Mouse (Mus musculus): ENCODE measurements around the gene Ppdpf. TPM values are rescaled to one million over a fixed set of nuclear protein-coding genes. Genes with fewer than 3 reads are reported as not detected.

Ppdpf gene
- polyA plus RNA-seq, 1 experiment from 2014 or later = 607 TPM

DNA sequence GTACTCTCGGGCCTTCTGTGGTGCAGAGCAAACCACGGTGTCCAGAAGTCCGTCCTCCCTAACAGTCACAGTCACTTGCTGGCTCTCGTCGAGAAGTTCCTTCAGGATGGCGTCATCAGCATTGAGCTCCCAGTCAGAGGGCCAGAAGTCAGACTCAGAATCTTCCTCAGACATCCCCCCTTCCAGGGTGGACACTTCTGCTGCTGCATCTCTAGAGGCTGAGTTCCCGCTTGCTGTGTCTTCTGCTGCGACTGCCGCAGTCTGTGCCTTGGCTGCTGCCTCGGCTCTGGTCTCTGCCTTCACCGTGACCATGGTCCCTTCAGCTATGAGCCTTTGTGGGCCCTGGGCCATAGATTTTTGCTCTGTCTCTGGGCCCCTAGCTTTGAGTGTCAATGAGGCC lies 47.6 kb downstream of the Ppdpf start:
- Histone ChIP-seq H3K9me3 (replicated peaks; ENCODE audit: control insufficient read depth, low read length) (no peaks in the 10 kb centered on the region), H3K27me3 (replicated peaks; ENCODE audit: control insufficient read depth, insufficient read depth, low read length) (no peaks in the 10 kb centered on the region), H3K4me1 (ENCODE audit: control insufficient read depth, insufficient read depth, low read length) (no peaks in the 10 kb centered on the region), H3K4me2 (ENCODE audit: low read length) (no peak overlapping the region), H3K36me3 (ENCODE audit: control insufficient read depth, insufficient read depth, low read length) (no peaks in the 10 kb centered on the region), H3K27ac (ENCODE audit: low read depth, low read length) (no peak overlapping the region), H3K4me3 (ENCODE audit: low read depth, low read length) (no peak overlapping the region), H3K9ac (ENCODE audit: low read length) (no peak overlapping the region)
- DNase-seq (ENCODE audit: low spot score) (no peak), ATAC-seq (no peak)
- WGBS = 95% methylated on average over 11 of the region's 11 CpGs

DNA sequence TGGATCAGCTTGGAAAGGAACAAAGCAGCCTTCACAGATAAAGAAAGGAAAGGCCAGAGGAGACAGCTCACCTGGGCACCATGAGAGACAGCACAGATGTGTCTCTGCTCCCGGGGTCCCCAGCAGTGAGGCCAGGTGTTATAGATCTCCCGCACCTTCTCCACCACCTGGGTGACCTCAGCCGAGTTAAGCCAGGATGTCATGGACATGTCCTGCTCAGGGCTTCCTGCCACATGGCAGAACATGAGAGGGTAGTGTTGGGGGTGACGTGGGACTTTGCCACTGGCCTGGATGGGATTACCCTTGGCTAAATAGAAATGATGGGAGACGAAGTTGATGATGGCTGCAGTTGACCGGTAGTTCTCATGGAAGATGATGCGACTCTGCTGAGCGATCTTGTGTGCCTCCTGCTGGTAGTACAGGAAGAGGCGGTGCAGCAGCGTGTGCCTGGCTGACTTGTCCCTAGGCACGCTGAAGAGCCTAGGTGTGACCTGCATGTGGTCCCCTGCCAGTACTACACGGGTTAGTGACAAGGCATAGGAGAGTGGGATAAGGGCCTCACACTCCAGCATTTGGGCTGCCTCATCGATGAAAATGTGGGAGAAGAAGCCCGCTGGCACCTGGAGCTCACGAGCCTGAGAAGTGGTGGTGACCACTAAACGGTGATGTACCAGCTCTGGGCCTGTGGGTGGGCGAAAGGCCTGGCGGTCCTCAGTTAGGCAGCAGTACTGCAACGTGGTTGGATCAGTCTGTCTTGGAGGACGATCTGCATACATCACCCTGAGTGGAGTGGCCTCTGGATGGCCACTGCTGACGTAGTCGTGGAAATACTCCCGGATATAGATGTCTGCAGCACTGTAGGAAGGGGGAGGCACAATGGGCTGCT lies 48.9 kb downstream of the Ppdpf start:
- H3K36me3 ChIP-seq (ENCODE audit: control insufficient read depth, insufficient read depth, low read length) = no peaks in the 10 kb centered on the region
- no peak for ATAC-seq
- H3K4me2 ChIP-seq (ENCODE audit: low read length) = no peak overlapping the region
- H3K4me1 ChIP-seq (ENCODE audit: control insufficient read depth, insufficient read depth, low read length) = no peaks in the 10 kb centered on the region
- H3K4me3 ChIP-seq (ENCODE audit: low read depth, low read length) = no peak overlapping the region
- H3K9me3 ChIP-seq (replicated peaks; ENCODE audit: control insufficient read depth, low read length) = no peaks in the 10 kb centered on the region
- H3K27ac ChIP-seq (ENCODE audit: low read depth, low read length) = no peak overlapping the region
- H3K27me3 ChIP-seq (replicated peaks; ENCODE audit: control insufficient read depth, insufficient read depth, low read length) = no peaks in the 10 kb centered on the region
- WGBS = 85% methylated on average over 23 of the region's 23 CpGs
- no peak overlapping the region for H3K9ac ChIP-seq (ENCODE audit: low read length)
- no peak for DNase-seq (ENCODE audit: low spot score)

DNA sequence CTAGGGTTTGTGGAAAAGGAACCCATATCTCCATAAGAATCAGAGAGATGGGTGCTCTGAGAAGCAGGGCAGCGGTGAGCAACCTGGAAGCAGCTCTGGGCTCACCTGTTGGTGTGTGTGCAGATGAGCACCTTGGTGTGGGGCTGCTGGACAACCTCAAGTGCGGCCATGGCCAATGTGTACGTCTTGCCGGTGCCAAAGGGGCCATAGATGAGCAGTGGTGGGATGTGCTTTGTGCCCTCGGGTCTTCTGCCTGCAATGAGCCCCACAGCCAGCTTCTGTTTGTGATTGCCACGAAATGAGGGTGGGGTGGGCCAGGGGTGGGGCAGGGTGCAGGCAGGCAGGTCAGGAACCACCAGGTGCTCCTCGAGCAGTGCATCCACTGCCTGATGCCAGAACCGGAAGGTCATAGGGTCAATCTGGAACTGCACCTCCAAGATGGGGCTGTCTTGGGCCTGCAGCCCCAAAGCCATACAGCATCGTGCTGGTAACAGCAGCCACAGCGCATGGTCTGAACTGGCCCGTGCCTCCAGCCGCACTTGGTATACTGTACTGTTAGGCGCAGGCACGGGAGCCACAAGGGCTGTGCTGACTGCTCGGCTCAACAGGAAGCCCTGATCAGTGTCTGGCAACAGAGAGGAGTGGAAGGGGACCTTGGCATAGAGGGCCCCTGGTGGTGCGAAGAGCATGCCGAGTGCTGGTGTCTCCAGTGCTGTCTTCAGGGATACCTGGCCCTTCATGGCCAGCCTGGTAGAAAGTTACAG lies 50.4 kb downstream of the Ppdpf start:
- WGBS = 90% methylated on average over 17 of the region's 17 CpGs
- no peak overlapping the region for H3K4me3 ChIP-seq (ENCODE audit: low read depth, low read length)
- 0 out of 2 replicates have a peak, but pooled peaks cover 3% of the 10 kb centered on the region for H3K4me1 ChIP-seq (ENCODE audit: control insufficient read depth, insufficient read depth, low read length)
- H3K4me2 ChIP-seq (ENCODE audit: low read length) = no peak overlapping the region
- H3K9me3 ChIP-seq (replicated peaks; ENCODE audit: control insufficient read depth, low read length) = no peaks in the 10 kb centered on the region
- no peak overlapping the region for H3K9ac ChIP-seq (ENCODE audit: low read length)
- ATAC-seq (no peak), DNase-seq (ENCODE audit: low spot score) (no peak)
- H3K27me3 ChIP-seq (replicated peaks; ENCODE audit: control insufficient read depth, insufficient read depth, low read length) = no peaks in the 10 kb centered on the region
- no peaks in the 10 kb centered on the region for H3K36me3 ChIP-seq (ENCODE audit: control insufficient read depth, insufficient read depth, low read length)
- H3K27ac ChIP-seq (ENCODE audit: low read depth, low read length) = no peak overlapping the region

DNA sequence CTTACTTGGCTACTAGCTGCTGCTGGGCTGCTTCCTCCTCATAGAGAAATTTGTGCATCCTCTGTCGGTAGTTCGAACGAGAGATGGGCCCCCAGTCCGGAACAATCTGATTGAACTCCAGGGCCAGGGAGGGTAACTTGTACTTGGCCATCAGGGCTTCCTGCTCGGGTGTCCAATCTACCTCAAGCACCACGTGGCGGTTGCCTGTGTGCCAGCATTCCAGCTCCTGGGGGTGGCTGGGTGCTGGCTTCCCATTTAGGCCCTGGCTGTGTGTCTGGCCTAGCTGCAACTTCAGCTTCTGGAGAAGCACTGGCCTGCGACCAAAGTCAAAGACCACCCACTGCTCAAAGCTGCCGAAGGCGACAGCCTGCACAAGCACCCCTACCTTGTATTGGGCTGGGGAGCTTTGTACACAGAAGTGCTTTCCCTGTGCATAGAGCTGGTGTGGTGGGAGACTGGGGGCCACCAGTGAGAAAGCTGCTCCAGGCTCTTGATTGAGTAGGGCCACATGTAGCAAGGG lies 51.1 kb downstream of the Ppdpf start:
- Histone ChIP-seq H3K27me3 (replicated peaks; ENCODE audit: control insufficient read depth, insufficient read depth, low read length) (no peaks in the 10 kb centered on the region), H3K4me3 (ENCODE audit: low read depth, low read length) (no peak overlapping the region), H3K4me2 (ENCODE audit: low read length) (no peak overlapping the region), H3K27ac (ENCODE audit: low read depth, low read length) (no peak overlapping the region), H3K9ac (ENCODE audit: low read length) (no peak overlapping the region), H3K4me1 (ENCODE audit: control insufficient read depth, insufficient read depth, low read length) (0 out of 2 replicates have a peak, but pooled peaks cover 3% of the 10 kb centered on the region), H3K9me3 (replicated peaks; ENCODE audit: control insufficient read depth, low read length) (no peaks in the 10 kb centered on the region), H3K36me3 (ENCODE audit: control insufficient read depth, insufficient read depth, low read length) (no peaks in the 10 kb centered on the region)
- 74% methylated on average over 10 of the region's 10 CpGs for WGBS
- no peak for DNase-seq (ENCODE audit: low spot score)
- no peak for ATAC-seq

Other genes with a start within 250 kb of the Ppdpf start
- gene Nkain4, start 232.5 kb upstream of the Ppdpf start, polyA plus RNA-seq (2014; fragmentation: Nextera tagmentation; extraction: Ambion mirVana) = 57.3 and 60.7 TPM in 2 replicates
- 71.7 and 85.4 TPM in 2 replicates for gene Arfgap1, start 220.0 kb upstream of the Ppdpf start, polyA plus RNA-seq (2014; fragmentation: Nextera tagmentation; extraction: Ambion mirVana)
- 0.07 and 0.10 TPM in 2 replicates for gene Col20a1, start 200.7 kb upstream of the Ppdpf start, polyA plus RNA-seq (2014; fragmentation: Nextera tagmentation; extraction: Ambion mirVana)
- 13.1 and 14.3 TPM in 2 replicates for gene Chrna4, start 143.7 kb upstream of the Ppdpf start, polyA plus RNA-seq (2014; fragmentation: Nextera tagmentation; extraction: Ambion mirVana)
- gene Kcnq2, start 51.9 kb upstream of the Ppdpf start, polyA plus RNA-seq (2014; fragmentation: Nextera tagmentation; extraction: Ambion mirVana) = 22.8 and 31.2 TPM in 2 replicates
- 5.1 and 5.9 TPM in 2 replicates for gene Eef1a2, start 30.2 kb upstream of the Ppdpf start, polyA plus RNA-seq (2014; fragmentation: Nextera tagmentation; extraction: Ambion mirVana)
- not detected in 2 replicates for gene Ptk6, start 15.5 kb downstream of the Ppdpf start, polyA plus RNA-seq (2014; fragmentation: Nextera tagmentation; extraction: Ambion mirVana)
- gene Srms, start 25.9 kb downstream of the Ppdpf start, polyA plus RNA-seq (2014; fragmentation: Nextera tagmentation; extraction: Ambion mirVana) = 0.16 and 0.25 TPM in 2 replicates
- gene Fndc11, start 32.8 kb downstream of the Ppdpf start, polyA plus RNA-seq (2014; fragmentation: Nextera tagmentation; extraction: Ambion mirVana) = 0.21 and 0.44 TPM in 2 replicates
- 0.33 and 0.41 TPM in 2 replicates for gene Helz2, start 54.8 kb downstream of the Ppdpf start, polyA plus RNA-seq (2014; fragmentation: Nextera tagmentation; extraction: Ambion mirVana)
- 19.2 and 21.5 TPM in 2 replicates for gene Gmeb2, start 100.8 kb downstream of the Ppdpf start, polyA plus RNA-seq (2014; fragmentation: Nextera tagmentation; extraction: Ambion mirVana)
- gene Stmn3, start 127.3 kb downstream of the Ppdpf start, polyA plus RNA-seq (2014; fragmentation: Nextera tagmentation; extraction: Ambion mirVana) = 1,166 and 1,263 TPM in 2 replicates
- gene Rtel1, start 132.5 kb downstream of the Ppdpf start, polyA plus RNA-seq (2014; fragmentation: Nextera tagmentation; extraction: Ambion mirVana) = 37.0 and 40.7 TPM in 2 replicates
- gene Zgpat, start 177.7 kb downstream of the Ppdpf start, polyA plus RNA-seq (2014; fragmentation: Nextera tagmentation; extraction: Ambion mirVana) = 44.6 and 55.6 TPM in 2 replicates
- 58.6 and 63.5 TPM in 2 replicates for gene Arfrp1, start 178.2 kb downstream of the Ppdpf start, polyA plus RNA-seq (2014; fragmentation: Nextera tagmentation; extraction: Ambion mirVana)
- 27.4 and 30.3 TPM in 2 replicates for gene Lime1, start 192.8 kb downstream of the Ppdpf start, polyA plus RNA-seq (2014; fragmentation: Nextera tagmentation; extraction: Ambion mirVana)

Measured in forebrain, embryonic 14.5 days (tissue).